Mouse (Mus musculus): ENCODE results near the gene E430018J23Rik. TPM values are rescaled to one million over a fixed set of nuclear protein-coding genes. Genes with fewer than 3 reads are reported as not detected.
"Not testable (repeated sequence)": the region's sequence is repeated elsewhere in the genome, so short reads cannot be mapped to it uniquely, and the experiment has no call there.

E430018J23Rik gene
- polyA plus RNA-seq, 1 experiment from 2014 or later = 6.8 TPM

DNA sequence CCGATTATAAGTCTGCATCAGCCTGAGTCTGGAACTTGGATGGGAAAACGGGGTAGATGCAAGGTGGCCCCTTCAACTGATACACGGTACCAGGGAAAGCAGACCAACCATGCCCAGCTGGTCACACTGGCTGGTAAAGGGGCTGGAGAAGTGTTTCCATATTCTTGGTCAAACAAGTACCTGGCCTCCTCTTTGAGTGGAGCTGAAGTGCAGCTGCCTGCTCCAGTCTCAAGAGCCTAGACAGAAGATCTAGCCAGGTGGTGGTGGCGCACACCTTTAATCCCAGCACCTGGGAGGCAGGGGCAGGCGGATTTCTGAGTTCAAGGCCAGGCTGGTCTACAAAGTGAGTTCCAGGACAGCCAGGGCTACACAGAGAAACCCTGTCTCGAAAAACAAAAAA, 51.6 kb downstream of the E430018J23Rik start:
- not testable (repeated sequence) for H3K36me3 ChIP-seq (ENCODE audit: control insufficient read depth, insufficient read depth, low read length); H3K9ac ChIP-seq (ENCODE audit: low read length); H3K4me2 ChIP-seq (ENCODE audit: low read depth, low read length, severe bottlenecking); DNase-seq (ENCODE audit: low spot score); H3K27me3 ChIP-seq (ENCODE audit: control insufficient read depth, insufficient read depth, low read length); H3K27ac ChIP-seq (ENCODE audit: low read depth, low read length); H3K4me1 ChIP-seq (replicated peaks; ENCODE audit: control insufficient read depth, insufficient read depth, low read length); H3K9me3 ChIP-seq (ENCODE audit: control insufficient read depth, low read length); H3K4me3 ChIP-seq (ENCODE audit: low read depth, low read length); ATAC-seq (replicated peaks; ENCODE audit: low FRiP score)
- 89% methylated on average over 6 of the region's 6 CpGs for WGBS

DNA sequence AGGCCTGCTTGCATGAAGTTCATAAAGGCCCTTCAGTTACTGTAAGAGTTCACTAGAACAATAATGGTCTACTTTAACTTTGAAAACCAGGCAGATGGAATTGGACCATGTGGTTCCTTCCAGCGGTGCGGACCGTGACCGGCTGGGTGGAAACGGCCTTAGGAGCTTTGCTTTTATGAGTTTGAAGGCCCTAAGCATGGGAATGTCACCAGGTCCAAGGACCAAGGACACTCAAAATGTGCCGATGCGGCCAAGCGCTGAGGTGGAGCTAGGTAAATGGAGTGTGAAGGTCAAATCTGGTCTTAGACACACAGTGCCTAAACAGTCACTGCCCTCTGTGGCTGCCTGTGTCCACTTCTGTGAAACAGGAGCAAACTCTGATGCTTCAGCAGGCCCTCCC, 52.1 kb downstream of the E430018J23Rik start:
- DNase-seq (ENCODE audit: low spot score) (no peak), ATAC-seq (replicated peaks; ENCODE audit: low FRiP score) (no peak)
- Histone ChIP-seq H3K9me3 (ENCODE audit: control insufficient read depth, low read length) (no peaks in the 10 kb centered on the region), H3K4me3 (ENCODE audit: low read depth, low read length) (no peak overlapping the region), H3K27ac (ENCODE audit: low read depth, low read length) (no peak overlapping the region), H3K9ac (ENCODE audit: low read length) (no peak overlapping the region), H3K4me1 (replicated peaks; ENCODE audit: control insufficient read depth, insufficient read depth, low read length) (peaks cover 5% of the 10 kb centered on the region; the same call in 1 of the 2 replicates), H3K36me3 (ENCODE audit: control insufficient read depth, insufficient read depth, low read length) (0 out of 2 replicates have a peak, but pooled peaks cover 2% of the 10 kb centered on the region), H3K4me2 (ENCODE audit: low read depth, low read length, severe bottlenecking) (no peak overlapping the region), H3K27me3 (ENCODE audit: control insufficient read depth, insufficient read depth, low read length) (no peaks in the 10 kb centered on the region)
- WGBS = 96% methylated on average over 8 of the region's 8 CpGs

Other genes starting within 250 kb of the E430018J23Rik start
- gene Cd2bp2, start 197.6 kb downstream of the E430018J23Rik start, polyA plus RNA-seq (2014; fragmentation: Nextera tagmentation; extraction: Ambion mirVana) = 96.5 and 104 TPM in 2 replicates
- 31.7 and 36.5 TPM in 2 replicates for gene Tbc1d10b, start 185.2 kb downstream of the E430018J23Rik start, polyA plus RNA-seq (2014; fragmentation: Nextera tagmentation; extraction: Ambion mirVana)
- gene Mylpf, start 184.7 kb downstream of the E430018J23Rik start, polyA plus RNA-seq (2014; fragmentation: Nextera tagmentation; extraction: Ambion mirVana) = 11.2 and 11.3 TPM in 2 replicates
- 41.8 and 43.3 TPM in 2 replicates for gene Zfp553, start 160.6 kb downstream of the E430018J23Rik start, polyA plus RNA-seq (2014; fragmentation: Nextera tagmentation; extraction: Ambion mirVana)
- gene Sept1, start 160.5 kb downstream of the E430018J23Rik start, polyA plus RNA-seq (2014; fragmentation: Nextera tagmentation; extraction: Ambion mirVana) = 32.8 and 36.6 TPM in 2 replicates
- 53.8 and 62.5 TPM in 2 replicates for gene Zfp771, start 149.4 kb downstream of the E430018J23Rik start, polyA plus RNA-seq (2014; fragmentation: Nextera tagmentation; extraction: Ambion mirVana)
- 265 and 279 TPM in 2 replicates for gene Dctpp1, start 132.9 kb downstream of the E430018J23Rik start, polyA plus RNA-seq (2014; fragmentation: Nextera tagmentation; extraction: Ambion mirVana)
- 86.2 and 87.0 TPM in 2 replicates for gene Sephs2, start 119.6 kb downstream of the E430018J23Rik start, polyA plus RNA-seq (2014; fragmentation: Nextera tagmentation; extraction: Ambion mirVana)
- gene Itgal, start 97.4 kb downstream of the E430018J23Rik start, polyA plus RNA-seq (2014; fragmentation: Nextera tagmentation; extraction: Ambion mirVana) = 0.21 and 0.29 TPM in 2 replicates
- gene Zfp768, start 48.0 kb downstream of the E430018J23Rik start, polyA plus RNA-seq (2014; fragmentation: Nextera tagmentation; extraction: Ambion mirVana) = 5.3 and 5.5 TPM in 2 replicates
- 8.5 and 8.6 TPM in 2 replicates for gene Zfp747, start 17.6 kb downstream of the E430018J23Rik start, polyA plus RNA-seq (2014; fragmentation: Nextera tagmentation; extraction: Ambion mirVana)
- gene 9130019O22Rik, start 6.5 kb downstream of the E430018J23Rik start, polyA plus RNA-seq (2014; fragmentation: Nextera tagmentation; extraction: Ambion mirVana) = 5.0 and 5.3 TPM in 2 replicates
- 7.2 and 7.4 TPM in 2 replicates for gene Zfp764, start 13.2 kb upstream of the E430018J23Rik start, polyA plus RNA-seq (2014; fragmentation: Nextera tagmentation; extraction: Ambion mirVana)
- gene Zfp688, start 28.4 kb upstream of the E430018J23Rik start, polyA plus RNA-seq (2014; fragmentation: Nextera tagmentation; extraction: Ambion mirVana) = 35.4 and 35.7 TPM in 2 replicates
- 15.7 and 16.5 TPM in 2 replicates for gene Zfp689, start 55.5 kb upstream of the E430018J23Rik start, polyA plus RNA-seq (2014; fragmentation: Nextera tagmentation; extraction: Ambion mirVana)
- gene Prr14, start 66.0 kb upstream of the E430018J23Rik start, polyA plus RNA-seq (2014; fragmentation: Nextera tagmentation; extraction: Ambion mirVana) = 70.7 and 77.3 TPM in 2 replicates
- 13.6 and 14.7 TPM in 2 replicates for gene Fbrs, start 85.6 kb upstream of the E430018J23Rik start, polyA plus RNA-seq (2014; fragmentation: Nextera tagmentation; extraction: Ambion mirVana)
- gene Srcap, start 118.4 kb upstream of the E430018J23Rik start, polyA plus RNA-seq (2014; fragmentation: Nextera tagmentation; extraction: Ambion mirVana) = 91.6 and 93.5 TPM in 2 replicates
- gene Gm42715, start 126.0 kb upstream of the E430018J23Rik start, polyA plus RNA-seq (2014; fragmentation: Nextera tagmentation; extraction: Ambion mirVana) = 23.3 and 24.7 TPM in 2 replicates
- gene Tmem265, start 167.8 kb upstream of the E430018J23Rik start, polyA plus RNA-seq (2014; fragmentation: Nextera tagmentation; extraction: Ambion mirVana) = 10.2 and 13.0 TPM in 2 replicates
- gene Phkg2, start 179.7 kb upstream of the E430018J23Rik start, polyA plus RNA-seq (2014; fragmentation: Nextera tagmentation; extraction: Ambion mirVana) = 57.9 and 60.5 TPM in 2 replicates
- gene Ccdc189, start 195.0 kb upstream of the E430018J23Rik start, polyA plus RNA-seq (2014; fragmentation: Nextera tagmentation; extraction: Ambion mirVana) = 13.5 and 17.7 TPM in 2 replicates
- 59.1 and 66.3 TPM in 2 replicates for gene Rnf40, start 195.1 kb upstream of the E430018J23Rik start, polyA plus RNA-seq (2014; fragmentation: Nextera tagmentation; extraction: Ambion mirVana)
- 33.4 and 36.6 TPM in 2 replicates for gene Zfp629, start 222.2 kb upstream of the E430018J23Rik start, polyA plus RNA-seq (2014; fragmentation: Nextera tagmentation; extraction: Ambion mirVana)